Mouse (Mus musculus): ENCODE data around the gene Apoc4.

The Apoc4 gene

DNA sequence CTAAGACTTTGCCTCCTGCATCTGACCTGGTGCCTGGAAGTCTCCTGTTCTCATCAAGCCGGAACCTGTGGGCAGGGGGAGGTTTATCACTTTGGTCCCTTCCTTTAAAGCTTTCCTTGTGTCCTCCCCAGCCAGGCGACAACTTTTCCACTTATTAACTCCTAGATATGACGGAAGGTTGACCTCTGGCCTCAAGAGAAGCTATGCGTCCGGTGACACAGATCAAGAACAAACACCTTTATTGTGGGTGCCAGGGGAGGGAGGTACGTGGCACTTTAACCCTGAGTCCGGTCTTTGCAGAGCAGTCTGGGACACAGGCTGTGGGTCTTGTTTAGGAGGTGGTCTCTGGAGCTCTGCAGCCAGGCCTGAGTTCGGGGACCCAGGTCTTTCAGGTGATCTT lies 3.4 kb downstream of the Apoc4 start, which contains the start of gene Apoc2:
Gene Apoc2 (minus strand): TSS at position 70 of the 400 bp plus-strand sequence.
- no peak for DNase-seq (ENCODE audit: low read depth, low spot score)

GRCm38 (mm10) chr7:19676662-19677061 lies 4.6 kb downstream of the Apoc4 start:
- no peak for DNase-seq (ENCODE audit: low read depth, low spot score)

- DNase-seq (ENCODE audit: low read depth, low spot score), result no peak
These were observed 5.5 kb downstream of the Apoc4 start for GRCm38 (mm10) chr7:19675824-19676223.

GRCm38 (mm10) chr7:19673083-19673699 lies 8.1 kb downstream of the Apoc4 start:
- DNase-seq (ENCODE audit: low read depth, low spot score), result no peak

DNA sequence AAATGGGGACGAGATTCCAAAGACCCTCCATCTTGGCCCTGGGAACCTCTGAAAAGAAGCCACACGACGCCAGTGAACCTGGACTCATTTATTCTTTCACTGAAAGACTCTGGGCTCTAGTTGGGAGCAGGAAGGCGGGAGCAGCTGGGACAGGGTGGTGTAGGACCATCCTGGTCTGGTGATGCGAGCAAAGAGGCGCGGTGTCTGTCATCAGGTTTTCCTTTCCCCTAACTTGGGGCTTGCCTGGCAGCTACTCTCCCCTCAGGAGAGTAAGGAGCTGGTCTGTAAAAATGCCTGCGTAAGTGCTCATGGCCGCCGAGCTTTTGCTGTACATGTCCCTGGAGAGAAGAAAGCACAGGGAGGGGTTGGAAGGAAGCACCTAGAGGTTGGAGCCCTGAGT lies 9.8 kb downstream of the Apoc4 start:
- DNase-seq (ENCODE audit: low read depth, low spot score), result no peak

GRCm38 (mm10) chr7:19668947-19669721 lies 12.1 kb downstream of the Apoc4 start:
- peak; percentile 84 for DNase-seq (ENCODE audit: low read depth, low spot score)

- no peak for DNase-seq (ENCODE audit: low read depth, low spot score)
These were observed 13.8 kb downstream of the Apoc4 start for GRCm38 (mm10) chr7:19667434-19667833.

GRCm38 (mm10) chr7:19666750-19667149 lies 14.5 kb downstream of the Apoc4 start:
- no peak for DNase-seq (ENCODE audit: low read depth, low spot score)

DNA sequence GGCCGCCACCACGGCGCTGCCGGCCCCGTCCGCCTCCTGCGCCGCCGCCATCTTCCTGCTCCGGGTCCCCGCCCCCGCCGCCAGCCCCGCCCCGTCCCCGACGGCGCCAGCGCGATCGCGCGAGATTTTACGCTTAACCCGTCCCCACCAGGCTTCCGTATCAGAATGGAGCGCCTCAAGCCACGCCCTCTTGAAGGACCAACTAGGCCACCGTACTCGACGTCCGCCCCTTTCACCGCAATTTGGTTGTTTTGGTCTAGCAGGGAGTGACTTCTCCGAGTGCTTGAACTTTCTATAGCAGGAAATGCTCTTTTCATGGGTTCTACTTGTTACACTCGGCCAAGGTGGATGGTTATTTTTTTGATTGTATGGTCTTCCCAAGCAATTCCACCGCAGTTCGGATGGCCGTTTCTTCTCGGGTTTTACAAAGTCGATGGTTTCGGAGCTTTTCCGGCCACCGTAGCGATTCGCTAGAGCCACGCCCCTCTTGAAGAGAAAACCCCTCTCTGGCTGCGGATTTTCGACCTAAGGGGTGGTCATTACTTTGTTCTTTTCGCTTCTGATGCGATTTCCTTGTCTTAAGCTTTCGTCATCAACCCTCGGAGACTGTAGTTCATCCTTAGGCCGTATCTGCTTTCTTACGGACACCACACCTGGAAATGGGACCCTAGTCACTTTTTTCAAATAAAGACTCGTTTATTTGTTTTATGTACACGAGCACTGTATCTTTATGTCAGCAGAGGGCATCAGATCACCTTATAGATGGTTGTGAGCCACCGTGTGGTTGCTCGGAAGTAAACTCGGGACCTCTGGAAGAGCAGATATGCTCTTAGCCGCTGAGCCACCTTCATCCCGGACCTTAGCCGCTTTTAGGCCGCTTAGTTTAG lies 16.1 kb downstream of the Apoc4 start, which contains the start of gene Clptm1:
Gene Clptm1 (minus strand): TSS at position 79 of the 887 bp plus-strand sequence.
- DNase-seq (ENCODE audit: low read depth, low spot score), result peak; percentile 98

DNA sequence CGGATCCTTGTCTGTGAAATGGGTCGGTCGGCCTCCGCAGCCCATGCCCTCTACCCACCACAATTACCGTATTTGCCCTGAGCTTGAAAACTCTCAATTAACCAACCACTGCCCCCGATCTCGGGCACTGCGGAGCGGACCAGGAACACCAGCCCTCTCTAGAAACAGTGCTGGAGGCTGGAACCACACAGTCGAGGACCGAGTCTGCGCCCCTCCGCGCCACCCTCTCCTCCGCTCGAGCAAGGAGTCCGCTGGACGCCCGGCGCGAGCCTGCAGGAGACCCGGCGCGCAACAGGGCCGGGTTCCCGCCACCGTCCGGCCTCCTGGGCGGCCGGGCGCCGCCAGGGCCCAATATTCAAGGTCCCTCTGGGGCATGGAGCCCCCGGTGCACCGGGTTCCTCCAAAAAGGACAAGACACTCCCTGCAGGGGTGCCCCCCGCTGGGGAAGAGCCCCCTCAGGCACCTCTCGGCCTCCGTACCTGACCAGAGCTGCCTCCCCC lies 16.8 kb downstream of the Apoc4 start:
- DNase-seq (ENCODE audit: low read depth, low spot score), result no peak

DNA sequence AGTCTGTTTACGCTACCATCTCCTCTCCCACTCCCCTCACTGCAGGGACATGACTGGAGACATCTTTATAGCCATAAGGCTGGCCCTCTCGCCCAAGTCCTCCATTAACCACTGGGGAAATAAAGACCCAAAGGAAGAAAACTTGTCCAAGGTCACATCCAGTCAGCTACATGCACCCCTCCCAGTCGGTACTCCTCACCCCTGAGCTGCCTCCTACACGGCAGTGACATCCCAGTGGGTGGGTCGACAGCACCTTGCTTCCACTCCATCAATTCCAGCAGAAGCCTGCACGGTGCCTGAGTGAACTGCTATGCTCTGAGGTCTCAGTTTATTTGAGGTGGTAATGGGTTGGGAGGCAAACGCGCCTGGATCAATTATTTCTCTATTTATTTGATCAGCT lies 17.3 kb downstream of the Apoc4 start:
- no peak for DNase-seq (ENCODE audit: low read depth, low spot score)

DNA sequence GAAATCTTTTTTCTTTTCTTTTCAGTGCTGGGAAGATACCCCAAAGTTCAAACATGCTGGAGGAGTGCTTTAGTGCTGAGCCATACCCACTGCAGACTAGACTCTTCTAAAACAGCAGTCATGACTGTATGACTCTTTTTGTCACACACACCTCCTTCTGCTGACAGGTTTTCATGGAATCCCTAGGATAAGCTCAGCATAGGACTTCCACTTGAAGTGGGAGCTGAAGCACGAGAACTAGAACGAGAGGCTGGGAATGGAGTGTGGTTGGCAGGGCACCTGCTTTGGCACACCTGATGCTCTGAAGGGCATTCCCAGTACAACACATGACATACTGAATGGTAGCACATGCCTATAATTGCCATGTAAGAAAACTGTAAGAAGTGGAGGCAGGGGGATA lies 28.7 kb downstream of the Apoc4 start:
- no peak for DNase-seq (ENCODE audit: low read depth, low spot score)

- DNase-seq (ENCODE audit: low read depth, low spot score), result no peak
These were observed 30.1 kb downstream of the Apoc4 start for GRCm38 (mm10) chr7:19651063-19651786.

GRCm38 (mm10) chr7:19641223-19641622 lies 40.1 kb downstream of the Apoc4 start:
- peak; percentile 44 for DNase-seq (ENCODE audit: low read depth, low spot score)

- no peak for DNase-seq (ENCODE audit: low read depth, low spot score)
These were observed 46.0 kb downstream of the Apoc4 start for GRCm38 (mm10) chr7:19635074-19635827.

DNA sequence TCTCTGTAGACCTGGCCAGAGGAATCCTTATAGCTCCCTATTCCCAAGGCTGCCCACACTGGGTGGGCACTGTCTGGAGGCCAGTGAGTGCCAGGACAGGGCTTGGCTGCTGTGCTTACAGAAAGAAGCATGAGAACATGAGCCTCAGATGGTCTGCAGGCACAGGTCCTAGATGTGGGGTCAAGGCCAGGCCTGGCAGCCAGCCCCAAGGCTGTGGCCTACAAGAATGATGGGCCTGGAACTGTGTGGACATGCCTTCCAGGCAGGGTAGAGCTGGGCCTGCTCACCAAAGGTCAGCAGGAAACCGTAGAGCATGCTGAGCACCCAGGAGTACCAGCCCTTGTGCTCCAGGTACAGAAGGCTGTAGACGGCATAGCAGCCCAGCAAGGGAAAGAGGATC lies 46.7 kb downstream of the Apoc4 start:
- DNase-seq (ENCODE audit: low read depth, low spot score), result no peak

DNA sequence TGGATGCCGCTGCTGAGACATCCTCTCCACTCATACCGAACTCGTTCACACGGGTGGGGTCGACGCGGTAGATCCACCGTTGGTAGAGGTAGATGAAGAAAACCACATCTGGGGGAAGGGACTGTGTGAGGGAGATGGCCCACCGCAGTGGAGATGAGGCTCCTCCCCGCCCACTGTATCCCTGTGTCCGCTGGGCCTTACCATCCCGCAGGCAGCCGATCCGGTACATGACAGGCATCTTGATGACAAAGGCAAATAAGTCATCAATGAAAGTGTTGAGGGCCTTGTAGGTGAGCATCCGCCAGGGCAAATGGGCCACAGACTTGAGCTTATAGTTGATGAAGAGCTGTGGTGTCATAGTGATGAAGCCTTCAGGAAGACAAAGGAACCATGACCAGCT lies 47.4 kb downstream of the Apoc4 start:
- no peak for DNase-seq (ENCODE audit: low read depth, low spot score)

DNA sequence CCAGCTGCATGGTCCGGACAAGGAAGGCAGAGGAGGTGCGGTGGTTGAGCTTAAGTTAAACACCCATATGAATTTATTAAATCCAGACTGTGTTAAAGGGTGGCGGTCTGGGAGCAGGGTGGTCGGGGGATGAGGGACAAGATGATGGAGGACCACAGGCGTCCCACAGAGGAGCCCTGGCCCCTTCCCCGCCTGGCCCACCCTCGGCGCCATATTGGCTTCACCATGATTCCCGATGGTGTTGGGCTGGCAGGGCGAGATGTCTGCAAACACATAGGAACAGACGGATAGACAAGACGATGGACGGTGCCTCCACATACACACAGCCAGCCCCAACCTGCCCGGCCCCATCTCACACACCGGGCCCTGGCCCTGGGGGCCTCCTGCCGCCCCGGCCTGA lies 48.1 kb downstream of the Apoc4 start:
- no peak for DNase-seq (ENCODE audit: low read depth, low spot score)

- no peak for DNase-seq (ENCODE audit: low read depth, low spot score)
These were observed 48.6 kb downstream of the Apoc4 start for GRCm38 (mm10) chr7:19632720-19633119.

DNA sequence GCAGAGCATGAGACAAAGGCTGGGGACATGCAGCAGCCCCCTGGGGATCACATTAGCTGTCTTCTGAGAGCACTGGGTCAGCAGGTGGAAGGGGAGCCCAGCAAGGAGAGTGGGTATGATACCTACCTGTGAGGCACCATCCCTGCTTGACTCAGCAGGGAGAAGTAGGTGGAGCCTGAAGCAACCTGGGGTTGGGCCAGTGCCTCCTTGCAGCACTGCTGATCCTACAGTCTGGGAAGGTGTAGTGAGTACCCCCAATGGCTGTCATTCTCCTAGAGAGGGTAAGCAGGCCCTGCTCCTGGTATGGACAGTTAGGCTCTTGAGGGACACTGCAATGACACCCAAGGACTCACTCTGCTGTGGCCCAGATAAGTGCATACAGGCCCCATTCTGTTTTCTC lies 49.0 kb downstream of the Apoc4 start:
- no peak for DNase-seq (ENCODE audit: low read depth, low spot score)

DNA sequence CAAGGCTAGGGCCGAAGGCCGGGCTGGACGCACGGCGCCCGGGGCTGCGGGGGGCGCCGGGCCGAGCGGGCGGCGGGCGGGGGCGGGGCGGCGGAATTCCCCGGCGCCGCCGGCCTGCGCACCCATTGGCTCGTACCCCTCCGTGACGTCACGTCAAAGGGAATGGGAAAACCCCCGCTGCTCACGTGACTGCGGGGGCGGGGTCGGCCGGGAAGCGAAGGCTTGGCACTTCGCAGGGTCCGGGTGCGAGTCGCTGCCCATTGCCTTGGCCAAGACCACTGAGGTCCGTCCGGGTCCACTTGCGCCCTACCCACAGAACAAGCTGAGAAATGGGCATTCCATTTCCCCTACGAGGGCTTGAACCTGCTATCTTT lies 51.9 kb downstream of the Apoc4 start, which contains the start of gene Relb:
Gene Relb (minus strand): TSS at position 78 of the 374 bp plus-strand sequence.
- peak; percentile 36 for DNase-seq (ENCODE audit: low read depth, low spot score)
